Mouse (Mus musculus): ENCODE results near the gene Olfr18.
A peak's percentile ranks its signal among the peaks of the same experiment; 100 is the strongest.
"Not testable (repeated sequence)": the region's sequence is repeated elsewhere in the genome, so short reads cannot be mapped to it uniquely, and the experiment has no call there.

The Olfr18 gene

GRCm38 (mm10) chr9:20335994-20336393 is at the start of gene Olfr18:
TSS of gene Olfr18 (minus strand) at chr9:20336094.
- no peak for DNase-seq (ENCODE audit: extremely low read depth, insufficient read length, low spot score)

GRCm38 (mm10) chr9:20385343-20385703 is 49.4 kb upstream of the Olfr18 start:
- no peak for DNase-seq (ENCODE audit: extremely low read depth, insufficient read length, low spot score)

- peak; percentile 88 for DNase-seq (ENCODE audit: extremely low read depth, insufficient read length, low spot score)
Observed at GRCm38 (mm10) chr9:20384532-20385342, 48.8 kb upstream of the Olfr18 start, which contains the start of gene Zfp560. TSS of gene Zfp560 (minus strand) at chr9:20385177.

GRCm38 (mm10) chr9:20383659-20384058 is 47.8 kb upstream of the Olfr18 start:
- no peak for DNase-seq (ENCODE audit: extremely low read depth, insufficient read length, low spot score)

GRCm38 (mm10) chr9:20374712-20375111 is 38.8 kb upstream of the Olfr18 start:
- DNase-seq (ENCODE audit: extremely low read depth, insufficient read length, low spot score), result no peak

GRCm38 (mm10) chr9:20367311-20367710 is 31.4 kb upstream of the Olfr18 start:
- no peak for DNase-seq (ENCODE audit: extremely low read depth, insufficient read length, low spot score)

GRCm38 (mm10) chr9:20348501-20348900 is 12.6 kb upstream of the Olfr18 start:
- no peak for DNase-seq (ENCODE audit: extremely low read depth, insufficient read length, low spot score)

- no peak for DNase-seq (ENCODE audit: extremely low read depth, insufficient read length, low spot score)
Observed at GRCm38 (mm10) chr9:20298232-20298631, 37.7 kb downstream of the Olfr18 start, which contains the start of gene Olfr873. TSS of gene Olfr873 (plus strand) at chr9:20298532.

GRCm38 (mm10) chr9:20295562-20295961 is 40.3 kb downstream of the Olfr18 start:
- not testable (repeated sequence) for DNase-seq (ENCODE audit: extremely low read depth, insufficient read length, low spot score)

GRCm38 (mm10) chr9:20282051-20282450 is 53.8 kb downstream of the Olfr18 start, which contains the start of gene Olfr39:
TSS of gene Olfr39 (plus strand) at chr9:20282351.
- no peak for DNase-seq (ENCODE audit: extremely low read depth, insufficient read length, low spot score)

All from 3134 (cell line).